In genomic region chr3:30968531-30969092, GRCm38 (mm10) we compare ENCODE assay signal across 8 mouse cellular contexts. TPM values are rescaled to one million over a fixed set of nuclear protein-coding genes. Genes with fewer than 3 reads are reported as not detected.
A peak's percentile ranks its signal among the peaks of the same experiment; 100 is the strongest.
DNase-seq lines count a peak whose midpoint lies in the region; ATAC-seq lines count a peak whose summit lies in the region.

No protein-coding gene starts in this region.

- peak; percentile 74 for ATAC-seq in intestine, embryonic 15.5 days
- peak; percentile 28 for ATAC-seq in limb, embryonic 11.5 days (ENCODE audit: insufficient number of reproducible peaks, low FRiP score, low TSS enrichment, low read depth)
- peak; percentile 67 for ATAC-seq in midbrain, embryonic 11.5 days (ENCODE audit: low FRiP score)

- 1% methylated on average over 54 of the region's 54 CpGs for WGBS in intestine, embryonic 15.5 days
- WGBS in limb, embryonic 11.5 days = under 1% methylated on average over 54 of the region's 54 CpGs
- WGBS in midbrain, embryonic 11.5 days = under 1% methylated on average over 45 of the region's 54 CpGs

- no peaks in the 10 kb centered on the region; the same call in 1 of the 2 replicates for H3K36me3 ChIP-seq in intestine, embryonic 15.5 days
- no peaks in the 10 kb centered on the region; the same call in 1 of the 2 replicates for H3K36me3 ChIP-seq in limb, embryonic 11.5 days (ENCODE audit: control insufficient read depth, insufficient read depth, low read length)
- H3K36me3 ChIP-seq in midbrain, embryonic 11.5 days (ENCODE audit: control insufficient read depth, insufficient read depth, low read length) = peaks cover 3% of the 10 kb centered on the region; the same call in 1 of the 2 replicates

- H3K27ac ChIP-seq in intestine, embryonic 15.5 days = peak overlapping the region; percentile 89
- peak overlapping the region; percentile 47 for H3K27ac ChIP-seq in limb, embryonic 11.5 days (replicated peaks; ENCODE audit: low read depth, low read length)
- H3K27ac ChIP-seq in midbrain, embryonic 11.5 days (ENCODE audit: low read depth, low read length) = peak overlapping the region; percentile 64

- H3K9ac ChIP-seq in intestine, embryonic 15.5 days = peak overlapping the region; percentile 70
- peak overlapping the region; percentile 94 for H3K9ac ChIP-seq in limb, embryonic 11.5 days (ENCODE audit: low read length)
- H3K9ac ChIP-seq in midbrain, embryonic 11.5 days (ENCODE audit: low read length) = peak overlapping the region; percentile 88

- DNase-seq in 3134 (ENCODE audit: extremely low read depth, insufficient read length, low spot score) = peak; percentile 81
- DNase-seq in adrenal gland, adult 18-20 months (ENCODE audit: low spot score in 2 of 2) = peak; percentile 54 to 55
- DNase-seq in embryo, embryonic 10.5 days (ENCODE audit: low spot score) = peak; percentile 69
- peak; percentile 29 to 50 for DNase-seq in gastrocnemius, postnatal 4 days (ENCODE audit: low spot score in 2 of 2)
- DNase-seq in limb, embryonic 11.5 days (ENCODE audit: low spot score) = peak; percentile 68
- peak; percentile 95 for DNase-seq in midbrain, embryonic 11.5 days (ENCODE audit: low spot score, missing footprints)
- DNase-seq in spleen, adult 18-20 months = peak; percentile 32 to 48

- 0 out of 2 replicates have a peak, but pooled peaks cover 3% of the 10 kb centered on the region for H3K4me1 ChIP-seq in intestine, embryonic 15.5 days (replicated peaks)
- H3K4me1 ChIP-seq in limb, embryonic 11.5 days (ENCODE audit: control insufficient read depth, insufficient read depth, low read length) = peaks cover 6% of the 10 kb centered on the region; the same call in 1 of the 2 replicates
- H3K4me1 ChIP-seq in midbrain, embryonic 11.5 days (ENCODE audit: control insufficient read depth, insufficient read depth, low read length) = no peaks in the 10 kb centered on the region; the same call in none of the 2 replicates

- peak overlapping the region; percentile 59 for H3K4me2 ChIP-seq in intestine, embryonic 15.5 days (replicated peaks)
- H3K4me2 ChIP-seq in limb, embryonic 11.5 days (ENCODE audit: low read depth, severe bottlenecking) = peak overlapping the region; percentile 64
- H3K4me2 ChIP-seq in midbrain, embryonic 11.5 days = peak overlapping the region; percentile 68

- H3K9me3 ChIP-seq in intestine, embryonic 15.5 days = no peaks in the 10 kb centered on the region
- no peaks in the 10 kb centered on the region for H3K9me3 ChIP-seq in limb, embryonic 11.5 days (ENCODE audit: control insufficient read depth, low read length)
- no peaks in the 10 kb centered on the region for H3K9me3 ChIP-seq in midbrain, embryonic 11.5 days (ENCODE audit: control insufficient read depth, low read length)

- H3K27me3 ChIP-seq in intestine, embryonic 15.5 days (replicated peaks) = no peaks in the 10 kb centered on the region
- H3K27me3 ChIP-seq in limb, embryonic 11.5 days (ENCODE audit: control insufficient read depth, insufficient read depth, low read length) = no peaks in the 10 kb centered on the region
- H3K27me3 ChIP-seq in midbrain, embryonic 11.5 days (ENCODE audit: control insufficient read depth, insufficient read depth, low read length) = no peaks in the 10 kb centered on the region

- H3K4me3 ChIP-seq in intestine, embryonic 15.5 days (replicated peaks) = peak overlapping the region; percentile 86
- H3K4me3 ChIP-seq in limb, embryonic 11.5 days (ENCODE audit: low read depth, low read length) = peak overlapping the region; percentile 98
- H3K4me3 ChIP-seq in midbrain, embryonic 11.5 days (ENCODE audit: low read depth, low read length) = peak overlapping the region; percentile 99

RNA-seq across cellular contexts. Expression of gene Phc3, which starts 0.6 kb away (rescaled TPM):
- total RNA-seq in adrenal gland, adult 18-20 months (2021) = 10 to 100 TPM; 30.6 to 31.9 TPM
- total RNA-seq in gastrocnemius, postnatal 4 days (2021) = 10 to 100 TPM; 23.1 to 25.1 TPM
- 5.5 and 6.9 TPM in 2 replicates for polyA plus RNA-seq in intestine, embryonic 15.5 days (2015; fragmentation: Nextera tagmentation; extraction: Ambion mirVana)
- 4.6 and 5.1 TPM in 2 replicates for polyA plus RNA-seq in limb, embryonic 11.5 days (2014; fragmentation: Nextera tagmentation; extraction: Ambion mirVana)
- 3.9 and 4.6 TPM in 2 replicates for polyA plus RNA-seq in midbrain, embryonic 11.5 days (2014; fragmentation: Nextera tagmentation; extraction: Ambion mirVana)

RNA-seq across cellular contexts. Expression of gene Prkci, which starts 26.9 kb away (rescaled TPM):
- total RNA-seq in adrenal gland, adult 18-20 months (2021) = 10 to 100 TPM; 42.8 TPM
- 10 to 100 TPM; 31.9 to 34.7 TPM for total RNA-seq in gastrocnemius, postnatal 4 days (2021)
- polyA plus RNA-seq in intestine, embryonic 15.5 days (2015; fragmentation: Nextera tagmentation; extraction: Ambion mirVana) = 33.7 and 38.5 TPM in 2 replicates
- polyA plus RNA-seq in limb, embryonic 11.5 days (2014; fragmentation: Nextera tagmentation; extraction: Ambion mirVana) = 43.1 TPM in 2 replicates
- polyA plus RNA-seq in midbrain, embryonic 11.5 days (2014; fragmentation: Nextera tagmentation; extraction: Ambion mirVana) = 37.9 and 41.9 TPM in 2 replicates

Comparison
In these comparisons a context has a peak if more than half of its experiments do, and no peak if none do; other contexts are left out.
1. Peak in every context shown above with its lines: DNase-seq, ATAC-seq, H3K4me3 ChIP-seq and H3K27ac ChIP-seq.
2. DNase-seq: peak in every context shown above with its lines; median percentile 95 in midbrain, embryonic 11.5 days; 81 in 3134; 69 in embryo, embryonic 10.5 days; 68 in limb, embryonic 11.5 days; 54 in adrenal gland, adult 18-20 months; 40 in spleen, adult 18-20 months; 40 in gastrocnemius, postnatal 4 days.